Mouse (Mus musculus) frontal cortex, postnatal 10 days (tissue): ENCODE measurements around the gene Mog.
"Not testable (repeated sequence)": the region's sequence is repeated elsewhere in the genome, so short reads cannot be mapped to it uniquely, and the experiment has no call there.

Experiments used
- DNase-seq, 2 experiments: peaks; one replicate each; pipeline ENCODE4 v3.0.0; 2022; ENCODE audit warnings: low spot score in 2 of 2, mixed read lengths in 1 of 2

The Mog gene

GRCm38 (mm10) chr17:36994528-36994927 lies 28.7 kb downstream of the Mog start:
- DNase-seq: no peak

- DNase-seq: no peak
Observed at GRCm38 (mm10) chr17:36993770-36994325, 29.4 kb downstream of the Mog start.

GRCm38 (mm10) chr17:36992336-36993104 lies 30.7 kb downstream of the Mog start:
- DNase-seq: no peak

- not testable (repeated sequence) for DNase-seq
Observed at GRCm38 (mm10) chr17:36990630-36991029, 32.6 kb downstream of the Mog start.

- no peak for DNase-seq
Observed at GRCm38 (mm10) chr17:36989437-36989836, 33.8 kb downstream of the Mog start, which contains the start of gene H2-M5. Gene H2-M5 (minus strand): TSS chr17:36989537.

DNA sequence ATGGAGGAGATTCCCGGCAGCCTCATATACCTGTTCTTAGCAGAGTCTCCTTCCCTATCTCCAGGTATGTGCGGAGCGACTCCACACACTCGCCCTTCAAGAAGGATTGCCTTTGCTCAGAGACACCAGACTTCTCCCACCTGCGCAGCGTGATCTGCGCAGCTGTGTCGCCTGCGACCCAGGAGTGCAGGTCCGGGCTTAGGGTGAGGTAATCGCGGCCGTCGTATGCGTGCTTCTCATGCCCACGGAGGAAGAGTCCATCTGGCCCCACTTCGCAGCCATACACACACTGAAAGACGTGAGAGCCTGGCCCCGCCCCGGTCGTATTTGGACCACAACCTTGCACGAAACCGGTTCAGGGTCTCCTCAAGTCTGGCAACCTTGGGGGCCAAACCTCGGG lies 34.7 kb downstream of the Mog start:
- DNase-seq: no peak

- no peak for DNase-seq
Observed at GRCm38 (mm10) chr17:36982253-36983155, 40.7 kb downstream of the Mog start.

- DNase-seq: no peak
Observed at GRCm38 (mm10) chr17:36981845-36982244, 41.4 kb downstream of the Mog start.

DNA sequence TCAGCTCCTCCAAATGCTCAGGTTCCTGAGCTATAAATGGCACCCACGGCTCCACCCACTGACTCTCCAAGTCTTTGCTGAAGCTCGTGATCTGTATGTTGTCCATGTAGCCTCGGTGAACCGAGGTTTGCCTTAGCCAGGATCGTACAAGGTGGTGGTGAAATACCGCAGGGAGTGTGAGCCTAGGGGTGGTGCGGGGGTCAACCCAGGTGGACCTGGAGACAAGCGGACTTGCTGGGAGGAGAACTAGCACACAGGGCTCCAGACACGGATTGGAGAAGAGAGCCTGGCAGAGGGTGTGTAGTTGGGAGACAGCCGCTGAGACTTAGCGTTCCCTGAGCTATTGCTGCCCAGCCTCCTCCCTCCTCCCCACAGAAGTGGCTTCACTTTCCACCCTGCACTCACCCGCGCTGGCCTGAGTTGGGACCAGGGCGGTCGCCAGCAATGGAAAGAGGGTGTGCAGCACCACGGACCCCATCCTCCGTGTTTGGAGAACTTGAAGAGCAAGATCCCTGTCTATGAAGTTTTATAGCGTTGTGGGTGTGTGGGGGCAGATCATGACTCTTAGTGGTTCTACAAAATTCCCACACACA lies 41.9 kb downstream of the Mog start, which contains the start of gene 2410137M14Rik:
TSS of gene 2410137M14Rik (minus strand) at position 17 of the 593 bp plus-strand sequence.
- DNase-seq: no peak

- DNase-seq: no peak
Observed at GRCm38 (mm10) chr17:36973271-36973787, 49.9 kb downstream of the Mog start.

DNA sequence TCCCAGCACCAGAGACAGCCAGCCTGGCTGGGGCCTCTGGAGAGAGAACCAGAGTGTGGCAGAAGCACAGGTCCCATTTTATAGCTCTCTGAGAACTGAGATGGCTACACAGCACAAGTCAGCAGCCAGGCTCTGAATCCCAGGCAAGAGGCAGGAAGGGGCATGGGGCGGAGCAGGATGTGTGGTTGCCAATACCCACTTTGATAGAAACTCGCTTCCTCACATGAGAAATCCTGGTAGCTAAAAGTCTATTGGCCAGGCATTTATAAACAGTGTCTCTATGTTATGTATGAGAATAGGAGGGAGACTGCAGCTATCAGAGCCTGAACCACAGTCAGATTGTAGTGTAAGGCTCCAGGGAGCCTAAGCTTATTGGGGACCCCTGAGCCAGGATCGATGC lies 50.4 kb downstream of the Mog start:
- DNase-seq: no peak

GRCm38 (mm10) chr17:36971172-36971850 lies 51.9 kb downstream of the Mog start:
- DNase-seq: no peak

- DNase-seq: no peak
Observed at GRCm38 (mm10) chr17:36970316-36970890, 52.8 kb downstream of the Mog start.

- no peak for DNase-seq
Observed at GRCm38 (mm10) chr17:36966875-36967274, 56.3 kb downstream of the Mog start.

GRCm38 (mm10) chr17:36961125-36961524 lies 62.1 kb downstream of the Mog start:
- no peak for DNase-seq
